Mouse (Mus musculus) heart, adult 2 months (tissue): ENCODE measurements around the gene Chchd10. TPM values are rescaled to one million over a fixed set of nuclear protein-coding genes. Genes with fewer than 3 reads are reported as not detected.

Experiments used
- DNase-seq, 2 experiments: peaks; one replicate each; pipeline ENCODE4 v3.0.0; 2021
- H3K27ac ChIP-seq: fragments of 200-600 bp; 2 replicates; pipeline ENCODE4 v1.8.1; 2022
- H3K27me3 ChIP-seq: fragments of 200-500 bp; 2 replicates; pipeline ENCODE4 v1.6.1; 2012; ENCODE audit warnings: mild to moderate bottlenecking, low read length, inconsistent platforms, mixed read lengths; ENCODE audit not compliant: control insufficient read depth, insufficient read depth
- H3K36me3 ChIP-seq: fragments of 200-500 bp; 2 replicates; pipeline ENCODE4 v1.6.1; 2012; ENCODE audit warnings: low read length, inconsistent platforms; ENCODE audit not compliant: control insufficient read depth, insufficient read depth
- H3K4me1 ChIP-seq: fragments of 200-500 bp; 2 replicates; pipeline ENCODE4 v1.6.1; 2011; ENCODE audit warnings: low read length; ENCODE audit not compliant: control insufficient read depth, insufficient read depth
- H3K4me3 ChIP-seq: fragments of 200-600 bp; 2 replicates; pipeline ENCODE4 v1.8.1; 2022
- H3K79me2 ChIP-seq: fragments of 200-500 bp; replicated peaks from 2 replicates; pipeline ENCODE4 v1.6.1; 2012; ENCODE audit warnings: mild to moderate bottlenecking, inconsistent platforms, low read length, moderate library complexity, mixed read lengths; ENCODE audit not compliant: control insufficient read depth, insufficient read depth
- H3K9ac ChIP-seq: fragments of 200-500 bp; 2 replicates; pipeline ENCODE4 v1.6.1; 2012; ENCODE audit warnings: low read depth, mild to moderate bottlenecking, control low read depth, inconsistent platforms, low read length, mixed read lengths
- CTCF ChIP-seq: fragments of 200-600 bp; IDR thresholded peaks from 2 replicates; pipeline ENCODE4 v1.8.1; 2022; ENCODE audit warnings: antibody characterized with exemption, mild to moderate bottlenecking, moderate library complexity
- EP300 ChIP-seq: fragments of 200-500 bp; IDR thresholded peaks from 2 replicates; pipeline ENCODE4 v1.6.1; 2011; ENCODE audit warnings: low read depth, low read length, control low read depth; ENCODE audit not compliant: insufficient read depth
- POLR2A ChIP-seq: fragments of 200-500 bp; IDR thresholded peaks from 2 replicates; pipeline ENCODE4 v1.6.1; 2011; ENCODE audit warnings: mild to moderate bottlenecking, low read depth, low read length, control low read depth; ENCODE audit not compliant: insufficient read depth
- WGBS: fragments of 180-500 bp; shearing (Covaris S2); methylation state at CpG from one replicate; pipeline ENCODE4 v1.1.7; 2018; 5-methylcytosine and 5-hydroxymethylcytosine counted together
- intact Hi-C: fragments of 180-260 bp; cut with DNase I; formaldehyde crosslinking; loops from one replicate; pipeline ENCODE4 v1.15.1; 2025
- polyA plus RNA-seq: library from polyadenylated mRNA; depleted of rRNA; stranded (reverse); fragments of >200 nt; gene quantifications from 2 replicates; pipeline ENCODE4 v1.2.3, GENCODE M21; 2012
- total RNA-seq, 2 experiments: library from RNA; stranded (reverse); gene quantifications; 2 replicates each; pipeline ENCODE4 v1.2.3; 2021

Gene Chchd10
- total and polyA plus RNA-seq, 3 experiments = 1,811 to 2,061 (median 2,042) TPM

GRCm38 (mm10) chr10:75894601-75895000 lies 38.3 kb upstream of the Chchd10 start:
- Histone ChIP-seq H3K27me3 (no peaks in the 10 kb centered on the region), H3K4me3 (no peak overlapping the region), H3K79me2 (no peaks in the 10 kb centered on the region), H3K9ac (no peak overlapping the region), H3K27ac (no peak overlapping the region), H3K4me1 (peaks cover 15% of the 10 kb centered on the region), H3K36me3 (peaks cover 6% of the 10 kb centered on the region; the same call in 1 of the 2 replicates)
- no peak for DNase-seq
- TF ChIP-seq CTCF (no peak), EP300 (no peak), POLR2A (no peak)
- 76% methylated on average over 6 of the region's 6 CpGs for WGBS
- intact Hi-C loops = loop anchor here (10.0 kb wide), 1 partner anchor 140 kb away; the partner anchor contains the start of gene Zfp280b

DNA sequence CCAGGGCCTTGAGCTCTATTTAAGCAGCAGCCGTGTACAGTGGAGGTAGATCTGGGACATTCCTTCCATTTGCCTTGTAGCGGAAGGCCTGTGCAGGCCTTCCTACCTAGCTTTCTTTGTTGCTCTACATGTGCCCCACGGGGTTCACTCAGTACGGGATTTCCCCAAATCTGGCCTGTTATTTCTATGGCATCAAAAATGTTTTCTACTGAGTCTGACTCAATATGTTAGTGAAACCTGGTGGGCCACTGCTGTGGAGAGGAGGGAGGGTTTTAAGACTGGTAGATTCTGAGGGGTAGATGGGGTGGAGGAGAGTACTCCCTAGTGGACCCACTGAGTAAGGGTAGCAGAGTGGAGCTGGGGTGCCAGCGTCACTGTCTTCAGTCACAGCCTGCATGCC lies 37.2 kb upstream of the Chchd10 start:
- intact Hi-C loops = loop anchor here (10.0 kb wide), 1 partner anchor 139 kb away; the partner anchor contains the start of gene Zfp280b
- WGBS = 97% methylated on average over 5 of the region's 5 CpGs
- Histone ChIP-seq H3K79me2 (no peaks in the 10 kb centered on the region), H3K27ac (no peak overlapping the region), H3K27me3 (no peaks in the 10 kb centered on the region), H3K4me3 (no peak overlapping the region), H3K36me3 (peaks cover 9% of the 10 kb centered on the region), H3K9ac (no peak overlapping the region), H3K4me1 (peaks cover 15% of the 10 kb centered on the region)
- no peak for TF ChIP-seq CTCF
- no peak for TF ChIP-seq POLR2A
- no peak for TF ChIP-seq EP300
- DNase-seq = no peak

DNA sequence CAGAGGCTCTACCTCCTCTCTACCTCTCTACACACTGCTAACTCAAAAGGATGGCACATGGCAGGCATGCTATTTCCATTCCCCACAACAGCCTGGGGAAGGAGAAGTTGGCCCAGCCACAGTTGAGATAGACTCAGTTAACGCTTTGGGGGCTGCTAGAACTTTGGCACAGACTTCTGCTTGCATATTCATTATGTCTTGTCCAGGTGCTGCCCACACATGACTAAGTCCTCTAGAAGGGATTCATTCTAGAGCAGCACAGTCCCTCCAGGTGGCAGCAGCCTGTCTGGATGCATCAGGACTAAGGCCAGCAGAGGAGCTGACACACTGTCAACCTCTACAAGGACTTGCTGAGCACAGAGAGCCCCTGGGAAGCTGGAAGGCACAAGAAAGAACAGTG lies 36.7 kb upstream of the Chchd10 start:
- TF ChIP-seq EP300 (no peak), POLR2A (no peak)
- no peak for DNase-seq
- Histone ChIP-seq H3K4me1 (peaks cover 15% of the 10 kb centered on the region), H3K27me3 (no peaks in the 10 kb centered on the region), H3K36me3 (peaks cover 9% of the 10 kb centered on the region), H3K27ac (no peak overlapping the region), H3K9ac (no peak overlapping the region), H3K79me2 (no peaks in the 10 kb centered on the region), H3K4me3 (no peak overlapping the region)
- WGBS = 94% methylated on average over 1 of the region's 1 CpGs
- intact Hi-C loops = loop anchor here (10.0 kb wide), 1 partner anchor 139 kb away; the partner anchor contains the start of gene Zfp280b

GRCm38 (mm10) chr10:75897373-75897772 lies 35.6 kb upstream of the Chchd10 start:
- peak; percentile 60 to 81 for DNase-seq
- intact Hi-C loops = loop anchor here (1.0 to 10.0 kb wide), 2 partner anchors 54 to 137 kb away; partner anchors contain the start of gene Zfp280b
- H3K9ac ChIP-seq = no peak overlapping the region
- peaks cover 9% of the 10 kb centered on the region for H3K36me3 ChIP-seq
- H3K79me2 ChIP-seq = no peaks in the 10 kb centered on the region
- no peaks in the 10 kb centered on the region for H3K27me3 ChIP-seq
- H3K27ac ChIP-seq = no peak overlapping the region
- H3K4me1 ChIP-seq = peaks cover 15% of the 10 kb centered on the region
- WGBS = 27% methylated on average over 6 of the region's 6 CpGs
- peak; percentile 87 for TF ChIP-seq CTCF
- TF ChIP-seq EP300 = peak; percentile 51; the same call in 1 of the 2 replicates
- TF ChIP-seq POLR2A = no peak
- no peak overlapping the region for H3K4me3 ChIP-seq

- 63% methylated on average over 6 of the region's 6 CpGs for WGBS
- Histone ChIP-seq H3K4me1 (peaks cover 13% of the 10 kb centered on the region), H3K27me3 (no peaks in the 10 kb centered on the region), H3K36me3 (peaks cover 9% of the 10 kb centered on the region), H3K79me2 (no peaks in the 10 kb centered on the region), H3K9ac (0 out of 2 replicates have a peak overlapping the region, but pooled peaks have one; percentile 4), H3K4me3 (no peak overlapping the region), H3K27ac (peak overlapping the region; percentile 61)
- intact Hi-C loops = loop anchor here (10.0 kb wide), 1 partner anchor 137 kb away; the partner anchor contains the start of gene Zfp280b
- DNase-seq = peak; percentile 20 to 32
- TF ChIP-seq EP300 = no peak
- no peak for TF ChIP-seq CTCF
- TF ChIP-seq POLR2A = no peak
Measured at GRCm38 (mm10) chr10:75898039-75898564, 34.8 kb upstream of the Chchd10 start.

DNA sequence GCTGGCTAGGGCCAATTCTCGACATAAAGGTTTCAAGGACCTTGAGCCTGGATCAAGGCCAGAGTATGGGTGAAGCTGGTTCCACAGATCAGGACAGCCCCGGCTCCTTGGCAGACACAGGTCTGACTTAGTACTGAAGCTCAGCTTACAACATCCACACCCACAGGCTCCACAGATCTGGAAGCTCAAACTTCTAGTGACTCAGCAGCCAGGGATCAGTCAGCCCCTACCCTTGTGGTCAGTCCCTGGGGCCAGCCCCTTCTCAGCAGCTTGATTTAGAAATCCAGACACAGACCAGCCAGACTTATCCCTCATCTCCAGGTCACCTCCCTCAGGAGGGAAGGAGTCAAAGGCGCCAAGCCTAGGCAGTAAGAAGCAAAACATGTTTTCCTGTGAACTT lies 34.1 kb upstream of the Chchd10 start:
- no peaks in the 10 kb centered on the region for H3K79me2 ChIP-seq
- peaks cover 13% of the 10 kb centered on the region for H3K4me1 ChIP-seq
- intact Hi-C loops = loop anchor here (10.0 kb wide), 1 partner anchor 136 kb away; the partner anchor contains the start of gene Zfp280b
- TF ChIP-seq EP300 = no peak
- H3K36me3 ChIP-seq = peaks cover 9% of the 10 kb centered on the region
- H3K4me3 ChIP-seq = no peak overlapping the region
- H3K27me3 ChIP-seq = no peaks in the 10 kb centered on the region
- no peak overlapping the region for H3K9ac ChIP-seq
- WGBS = 4% methylated on average over 3 of the region's 3 CpGs
- peak overlapping the region; percentile 61 for H3K27ac ChIP-seq
- DNase-seq = peak; percentile 67 to 85
